Comparison of ENCODE assay signal across 23 mouse cellular contexts in the genomic region with DNA sequence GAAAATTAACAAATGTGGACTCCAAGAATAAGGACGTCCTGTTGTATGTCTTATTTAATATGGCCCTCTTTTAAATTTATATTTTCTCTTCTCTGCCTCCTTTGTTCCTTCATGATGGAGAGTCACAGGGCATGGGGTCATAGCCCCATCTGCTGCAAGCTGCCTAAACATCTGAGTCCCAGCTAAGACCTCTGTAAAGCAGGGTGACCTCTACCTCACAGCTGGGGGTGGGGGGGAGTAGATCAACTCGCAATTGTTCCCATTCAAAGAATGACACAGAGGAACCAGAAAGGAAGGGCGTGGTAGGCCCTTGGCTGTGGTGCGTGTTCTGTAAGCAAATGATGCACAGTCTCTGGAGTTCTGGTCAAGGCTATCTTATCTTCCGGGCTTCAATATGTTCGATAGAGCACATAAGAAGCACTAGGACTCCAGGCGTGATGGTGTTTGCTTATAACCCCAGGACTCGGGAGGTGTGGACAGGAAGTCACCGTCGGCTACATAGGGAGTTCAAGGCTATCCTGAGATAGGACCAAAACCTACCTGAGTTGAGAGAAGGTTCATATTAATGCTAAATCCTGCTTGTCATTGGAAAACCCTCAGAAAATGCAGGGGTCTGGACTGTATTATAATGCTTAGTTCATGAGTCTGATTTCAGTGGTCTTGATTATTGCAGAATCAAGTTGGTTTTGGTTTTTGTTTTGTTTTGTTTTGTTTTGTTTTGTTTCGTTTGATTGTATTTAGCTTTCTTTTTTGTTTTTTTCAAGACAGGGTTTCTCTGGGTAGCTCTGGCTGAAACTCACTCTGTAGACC. TPM values are rescaled to one million over a fixed set of nuclear protein-coding genes. Genes with fewer than 3 reads are reported as not detected.
DNase-seq lines count a peak whose midpoint lies in the region; ATAC-seq and TF ChIP-seq lines count a peak whose summit lies in the region.
"Had no signal": no experiment of that assay in that cellular context is flagged by ENCODE, and none has a peak within 500 bp of the region (broad histone marks: within the 10 kb centered on the region; RNA-seq: fewer than 3 reads in every experiment).

No protein-coding gene starts in this region.

- no peaks in the 10 kb centered on the region for H3K36me3 ChIP-seq in forebrain, embryonic 11.5 days (ENCODE audit: control insufficient read depth, insufficient read depth, low read length)
- H3K36me3 ChIP-seq in forebrain, embryonic 13.5 days (ENCODE audit: poor library complexity, severe bottlenecking), result no peaks in the 10 kb centered on the region
- H3K36me3 ChIP-seq in ES-E14 (ENCODE audit: control insufficient read depth, insufficient read depth, low read length, poor library complexity, severe bottlenecking), result no peaks in the 10 kb centered on the region
- no peaks in the 10 kb centered on the region for H3K36me3 ChIP-seq in neural tube, embryonic 11.5 days (ENCODE audit: control insufficient read depth, insufficient read depth, low read length)
- H3K36me3 ChIP-seq: embryonic facial prominence, embryonic 13.5 days; limb, embryonic 10.5 days; liver, embryonic 15.5 days had no signal

- no peak for TF ChIP-seq CTCF in gastrocnemius, adult 2 months (IDR thresholded peaks at IDR 0.05)

- H3K9ac ChIP-seq in forebrain, embryonic 11.5 days (ENCODE audit: low read length), result no peak overlapping the region
- H3K9ac ChIP-seq in forebrain, embryonic 13.5 days, result no peak overlapping the region
- H3K9ac ChIP-seq in ES-E14 (ENCODE audit: insufficient read depth, low read depth, low read length, poor library complexity, severe bottlenecking), result no peak overlapping the region; the same call in 1 of the 2 replicates
- H3K9ac ChIP-seq in neural tube, embryonic 11.5 days (ENCODE audit: low read length), result no peak overlapping the region
- H3K9ac ChIP-seq: embryonic facial prominence, embryonic 13.5 days; liver, embryonic 15.5 days had no signal

- ATAC-seq in forebrain, embryonic 11.5 days (replicated peaks; ENCODE audit: low FRiP score), result no peak
- ATAC-seq in forebrain, embryonic 13.5 days, result no peak
- no peak for ATAC-seq in neural tube, embryonic 11.5 days (ENCODE audit: insufficient read depth, low FRiP score, low TSS enrichment)
- ATAC-seq: forebrain, embryonic 16.5 days had no signal

- no peaks in the 10 kb centered on the region for H3K27me3 ChIP-seq in forebrain, embryonic 11.5 days (ENCODE audit: control insufficient read depth, insufficient read depth, low read length)
- no peaks in the 10 kb centered on the region for H3K27me3 ChIP-seq in forebrain, embryonic 13.5 days
- no peaks in the 10 kb centered on the region for H3K27me3 ChIP-seq in neural tube, embryonic 11.5 days (ENCODE audit: control insufficient read depth, insufficient read depth, low read length)
- H3K27me3 ChIP-seq: embryonic facial prominence, embryonic 13.5 days; liver, embryonic 15.5 days had no signal

- DNase-seq in forebrain, embryonic 11.5 days (ENCODE audit: low spot score), result peak; percentile 32
- peak; percentile 9 for DNase-seq in lung, postnatal 36 days
- DNase-seq in lung, adult 18-20 months, result no peak
- DNase-seq in ES-E14 (ENCODE audit: low read depth, low spot score), result peak; percentile 85
- DNase-seq in neural tube, embryonic 11.5 days (ENCODE audit: low spot score), result peak; percentile 27
- no peak for DNase-seq in gastrocnemius, adult 2 months
- DNase-seq: adrenal gland, postnatal 36 days; cerebellum, adult 2 months; gastrocnemius, postnatal 36 days; kidney, adult 8-10 months; kidney, postnatal 14 days; layer of hippocampus, adult 9-11 months; lung, postnatal 4 days; right cerebral cortex, postnatal 25 days; thymus, postnatal 36 days had no signal

- H3K9me3 ChIP-seq in forebrain, embryonic 11.5 days (ENCODE audit: control insufficient read depth, low read length), result no peaks in the 10 kb centered on the region
- H3K9me3 ChIP-seq in forebrain, embryonic 13.5 days (replicated peaks), result no peaks in the 10 kb centered on the region
- H3K9me3 ChIP-seq in ES-E14 (ENCODE audit: control insufficient read depth, insufficient read depth, low read depth, low read length), result no peaks in the 10 kb centered on the region
- H3K9me3 ChIP-seq in neural tube, embryonic 11.5 days (ENCODE audit: control insufficient read depth, low read length), result no peaks in the 10 kb centered on the region
- H3K9me3 ChIP-seq: embryonic facial prominence, embryonic 13.5 days; limb, embryonic 10.5 days; liver, embryonic 15.5 days had no signal

- H3K27ac ChIP-seq in forebrain, embryonic 11.5 days (ENCODE audit: low read depth, low read length), result no peak overlapping the region
- H3K27ac ChIP-seq in forebrain, embryonic 13.5 days, result no peak overlapping the region
- peak overlapping the region; percentile 53; the same call in 1 of the 2 replicates for H3K27ac ChIP-seq in ES-E14 (ENCODE audit: insufficient read depth, low read depth, low read length, poor library complexity, severe bottlenecking)
- no peak overlapping the region for H3K27ac ChIP-seq in neural tube, embryonic 11.5 days (ENCODE audit: low read depth, low read length)
- H3K27ac ChIP-seq in gastrocnemius, adult 2 months, result no peak overlapping the region
- H3K27ac ChIP-seq: embryonic facial prominence, embryonic 13.5 days; left cerebral cortex, adult 2 months; limb, embryonic 10.5 days; liver, embryonic 15.5 days had no signal

- H3K4me2 ChIP-seq in forebrain, embryonic 11.5 days (ENCODE audit: low read depth, low read length, severe bottlenecking), result no peak overlapping the region
- H3K4me2 ChIP-seq in forebrain, embryonic 13.5 days, result no peak overlapping the region
- no peak overlapping the region for H3K4me2 ChIP-seq in neural tube, embryonic 11.5 days (ENCODE audit: low read depth)
- H3K4me2 ChIP-seq: embryonic facial prominence, embryonic 13.5 days; liver, embryonic 15.5 days had no signal

- H3K4me3 ChIP-seq in forebrain, embryonic 11.5 days (ENCODE audit: low read depth, low read length), result no peak overlapping the region
- no peak overlapping the region for H3K4me3 ChIP-seq in forebrain, embryonic 13.5 days
- H3K4me3 ChIP-seq in ES-E14 (ENCODE audit: insufficient read depth in 1 of 2, low read depth in 1 of 2, low read length in 2 of 2, poor library complexity in 1 of 2, severe bottlenecking in 1 of 2), result no peak overlapping the region
- H3K4me3 ChIP-seq in neural tube, embryonic 11.5 days (ENCODE audit: low read depth, low read length), result no peak overlapping the region
- no peak overlapping the region for H3K4me3 ChIP-seq in gastrocnemius, adult 2 months
- H3K4me3 ChIP-seq: embryonic facial prominence, embryonic 13.5 days; left cerebral cortex, adult 2 months; limb, embryonic 10.5 days; liver, embryonic 15.5 days had no signal

- H3K4me1 ChIP-seq in forebrain, embryonic 11.5 days (replicated peaks; ENCODE audit: control insufficient read depth, insufficient read depth, low read length), result peaks cover under 1% of the 10 kb centered on the region; the same call in 1 of the 2 replicates
- H3K4me1 ChIP-seq in forebrain, embryonic 13.5 days, result peaks cover 8% of the 10 kb centered on the region
- peaks cover 10 to 14% of the 10 kb centered on the region in 2 experiments for H3K4me1 ChIP-seq in ES-E14 (ENCODE audit: control insufficient read depth in 2 of 2, insufficient read depth in 2 of 2, low read length in 2 of 2, poor library complexity in 1 of 2)
- no peaks in the 10 kb centered on the region for H3K4me1 ChIP-seq in neural tube, embryonic 11.5 days (ENCODE audit: control insufficient read depth, insufficient read depth, low read length)

- intact Hi-C loops in gastrocnemius, adult 2 months (cut with DNase I), result no loop called here

- in situ Hi-C loops in ES-E14 (cut with MboI; ENCODE audit: low sequenced_read_pairs in 2 of 2, unreplicated experiment in 2 of 2), result no loop called here

- WGBS in forebrain, embryonic 11.5 days, result 83% methylated on average over 11 of the region's 11 CpGs
- WGBS in forebrain, embryonic 13.5 days, result 83% methylated on average over 11 of the region's 11 CpGs
- 73% methylated on average over 11 of the region's 11 CpGs for WGBS in neural tube, embryonic 11.5 days

TF ChIP-seq in ES-E14, 5 proteins besides CTCF, POLR2A, EP300 and RAD21:
- TF ChIP-seq ZNF384 (IDR thresholded peaks at IDR 0.05; ENCODE audit: low read depth, low read length) (no peak), MAFK (IDR thresholded peaks at IDR 0.05; ENCODE audit: insufficient read depth, low read depth, low read length) (peak; percentile 20; the same call in 1 of the 2 replicates), ZC3H11A (IDR thresholded peaks at IDR 0.05; ENCODE audit: borderline replicate concordance, low read depth, low read length) (peak; percentile 33; the same call in 1 of the 2 replicates), CHD2 (IDR thresholded peaks at IDR 0.05; ENCODE audit: low read depth, low read length) (peak; percentile 57; the same call in 1 of the 2 replicates), HCFC1 (IDR thresholded peaks at IDR 0.05; ENCODE audit: borderline replicate concordance, insufficient read depth, low read length) (no peak)

RNA-seq across cellular contexts. Expression of gene Cd80, which starts 16.5 kb away (rescaled TPM):
- 0.45 and 0.73 TPM in 2 replicates for polyA plus RNA-seq in forebrain, embryonic 11.5 days (2014; fragmentation: Nextera tagmentation; extraction: Ambion mirVana)
- polyA plus RNA-seq in forebrain, embryonic 13.5 days (2015; fragmentation: Nextera tagmentation; extraction: Ambion mirVana), result 0.56 and 0.63 TPM in 2 replicates
- 11.1 and 15.2 TPM in 2 replicates for total RNA-seq in ES-E14 (2012; rRNA removed)
- 0.54 and 0.72 TPM in 2 replicates for polyA plus RNA-seq in neural tube, embryonic 11.5 days (2014; fragmentation: Nextera tagmentation; extraction: Ambion mirVana)
- under 1 TPM; 0.13 to 0.31 TPM for total RNA-seq in gastrocnemius, adult 2 months (2021)
- total RNA-seq: hematopoietic stem cell, adult 5-6 weeks had no signal

RNA-seq across cellular contexts. Expression of gene Adprh, which starts 19.4 kb away (rescaled TPM):
- polyA plus RNA-seq in forebrain, embryonic 11.5 days (2014; fragmentation: Nextera tagmentation; extraction: Ambion mirVana), result 135 and 137 TPM in 2 replicates
- 145 and 153 TPM in 2 replicates for polyA plus RNA-seq in forebrain, embryonic 13.5 days (2015; fragmentation: Nextera tagmentation; extraction: Ambion mirVana)
- 70.2 and 121 TPM in 2 replicates for total RNA-seq in ES-E14 (2012; rRNA removed)
- 143 and 144 TPM in 2 replicates for polyA plus RNA-seq in neural tube, embryonic 11.5 days (2014; fragmentation: Nextera tagmentation; extraction: Ambion mirVana)
- 10 to 100 TPM; 17.5 to 20.9 TPM for total RNA-seq in gastrocnemius, adult 2 months (2021)

RNA-seq across cellular contexts. Expression of gene Pla1a, which starts 39.0 kb away (rescaled TPM):
- 0.15 and 0.25 TPM in 2 replicates for polyA plus RNA-seq in forebrain, embryonic 11.5 days (2014; fragmentation: Nextera tagmentation; extraction: Ambion mirVana)
- polyA plus RNA-seq in forebrain, embryonic 13.5 days (2015; fragmentation: Nextera tagmentation; extraction: Ambion mirVana), result 0.25 and 0.45 TPM in 2 replicates
- total RNA-seq in ES-E14 (2012; rRNA removed), result 4.9 and 6.0 TPM in 2 replicates
- polyA plus RNA-seq in neural tube, embryonic 11.5 days (2014; fragmentation: Nextera tagmentation; extraction: Ambion mirVana), result 0.20 and 0.23 TPM in 2 replicates
- 1 to 10 TPM; 5.3 to 6.3 TPM for total RNA-seq in gastrocnemius, adult 2 months (2021)
- total RNA-seq: hematopoietic stem cell, adult 5-6 weeks had no signal
- polyA plus RNA-seq: stomach, embryonic 14.5 days had no signal

RNA-seq across cellular contexts. Expression of gene Timmdc1, which starts 50.6 kb away (rescaled TPM):
- polyA plus RNA-seq in forebrain, embryonic 11.5 days (2014; fragmentation: Nextera tagmentation; extraction: Ambion mirVana), result 30.2 and 31.3 TPM in 2 replicates
- 39.9 and 41.9 TPM in 2 replicates for polyA plus RNA-seq in forebrain, embryonic 13.5 days (2015; fragmentation: Nextera tagmentation; extraction: Ambion mirVana)
- total RNA-seq in ES-E14 (2012; rRNA removed), result 26.9 and 36.9 TPM in 2 replicates
- polyA plus RNA-seq in neural tube, embryonic 11.5 days (2014; fragmentation: Nextera tagmentation; extraction: Ambion mirVana), result 29.6 and 33.3 TPM in 2 replicates
- total RNA-seq in gastrocnemius, adult 2 months (2021), result 10 to 100 TPM; 40.9 to 54.9 TPM

Comparison
In these comparisons a context has a peak if more than half of its experiments do, and no peak if none do; other contexts are left out.
1. DNase-seq: peak in forebrain, embryonic 11.5 days (single experiment), lung, postnatal 36 days (single experiment), ES-E14 (single experiment) and neural tube, embryonic 11.5 days (single experiment); none in lung, adult 18-20 months (0 of 2) and gastrocnemius, adult 2 months (single experiment).